Mouse (Mus musculus) liver, adult 2 months (tissue): ENCODE measurements at regions not wholly inside any gene's neighbourhood (a gene's known extent, or its start where the extent isn't known, plus 50 kb on each side); places are given as distances from the start of the nearest gene placed in this dataset.

ENCODE experiments used
- DNase-seq: peaks from one replicate; pipeline ENCODE4 v3.0.0-alpha.2; 2011; ENCODE audit warnings: low read depth, low spot score; ENCODE audit errors: extremely low read depth
- H3K27ac ChIP-seq: fragments of 200-500 bp; replicated peaks from 2 replicates; pipeline ENCODE4 v1.5.1; 2012; ENCODE audit warnings: low read depth, mild to moderate bottlenecking, control low read depth, inconsistent platforms, low read length; ENCODE audit not compliant: insufficient read depth
- H3K27me3 ChIP-seq: fragments of 200-500 bp; 2 replicates; pipeline ENCODE4 v1.6.1; 2012; ENCODE audit warnings: mild to moderate bottlenecking, moderate library complexity, low read length, inconsistent platforms; ENCODE audit not compliant: control insufficient read depth, insufficient read depth
- H3K36me3 ChIP-seq: fragments of 200-500 bp; 2 replicates; pipeline ENCODE4 v1.6.1; 2012; ENCODE audit warnings: low read length, inconsistent platforms; ENCODE audit not compliant: control insufficient read depth, insufficient read depth
- H3K4me1 ChIP-seq: fragments of 200-500 bp; 2 replicates; pipeline ENCODE4 v1.6.1; 2011; ENCODE audit warnings: low read length; ENCODE audit not compliant: control insufficient read depth, insufficient read depth
- H3K4me3 ChIP-seq: fragments of 200-500 bp; 2 replicates; pipeline ENCODE4 v1.5.1; 2011; ENCODE audit warnings: low read depth, mild to moderate bottlenecking, control low read depth, low read length, moderate library complexity; ENCODE audit not compliant: insufficient read depth
- H3K79me2 ChIP-seq: fragments of 200-500 bp; 2 replicates; pipeline ENCODE4 v1.6.1; 2012; ENCODE audit warnings: inconsistent platforms, mild to moderate bottlenecking, low read length, moderate library complexity; ENCODE audit not compliant: control insufficient read depth, insufficient read depth
- H3K9ac ChIP-seq: fragments of 200-500 bp; 2 replicates; pipeline ENCODE4 v1.6.1; 2012; ENCODE audit warnings: low read depth, mild to moderate bottlenecking, control low read depth, inconsistent platforms, low read length
- CTCF ChIP-seq: fragments of 200-500 bp; IDR thresholded peaks from 2 replicates; pipeline ENCODE4 v1.5.1; 2011; ENCODE audit warnings: low read depth, low read length, control low read depth
- POLR2A ChIP-seq: fragments of 200-500 bp; IDR thresholded peaks from 2 replicates; pipeline ENCODE4 v1.6.1; 2011; ENCODE audit warnings: low read length, control low read depth; ENCODE audit not compliant: insufficient read depth; ENCODE audit errors: extremely low read depth
- WGBS: fragments of 180-500 bp; shearing (Covaris S2); methylation state at CpG from one replicate; pipeline ENCODE4 v1.1.7; 2018; 5-methylcytosine and 5-hydroxymethylcytosine counted together

DNA sequence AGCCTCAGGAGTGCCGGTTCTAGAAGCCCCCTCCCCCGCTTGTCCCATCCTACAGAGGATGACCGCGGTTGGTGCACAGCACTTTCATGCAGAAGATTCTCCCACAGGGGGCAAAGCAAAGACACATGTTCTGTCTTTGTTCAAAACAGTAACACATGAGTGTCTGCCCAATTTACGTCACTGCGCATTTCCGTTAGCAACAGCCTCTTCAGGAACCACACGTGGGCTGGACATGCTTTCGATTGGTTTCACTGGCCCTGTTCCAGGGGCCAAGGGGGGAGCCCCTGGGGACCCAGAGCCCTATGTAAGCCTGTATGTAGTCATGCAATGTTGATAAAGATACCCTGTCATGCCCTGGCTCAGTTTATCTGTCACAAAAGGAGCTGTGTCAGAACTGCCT lies 116.2 kb upstream of the Twist2 start:
- Histone ChIP-seq H3K4me1 (no peaks in the 10 kb centered on the region), H3K27me3 (no peaks in the 10 kb centered on the region; the same call in 1 of the 2 replicates), H3K4me3 (no peak overlapping the region), H3K9ac (no peak overlapping the region), H3K27ac (no peak overlapping the region), H3K36me3 (no peaks in the 10 kb centered on the region), H3K79me2 (no peaks in the 10 kb centered on the region)
- WGBS: 84% methylated on average over 9 of the region's 9 CpGs
- DNase-seq: no peak
- TF ChIP-seq CTCF: no peak
- no peak for TF ChIP-seq POLR2A

DNA sequence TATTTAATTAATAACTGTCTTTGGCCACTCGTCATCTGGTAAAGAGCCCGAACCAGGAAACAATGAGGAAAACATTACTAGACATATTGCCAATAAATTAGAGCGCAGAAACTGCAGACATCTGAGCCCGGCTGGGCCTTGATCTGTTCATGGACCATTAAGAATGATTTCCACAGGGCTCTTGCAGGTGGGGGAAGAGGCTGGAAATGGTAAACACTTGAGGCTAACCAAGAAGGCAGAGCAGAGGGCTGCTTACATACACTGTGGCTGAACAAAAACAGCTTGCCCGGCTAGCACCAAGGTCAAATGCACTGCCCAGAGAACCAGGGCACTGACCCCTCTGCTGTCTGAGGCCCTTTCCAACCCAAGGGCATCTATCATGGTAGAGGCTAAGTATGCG lies 115.5 kb upstream of the Twist2 start:
- Histone ChIP-seq H3K4me1 (no peaks in the 10 kb centered on the region), H3K4me3 (no peak overlapping the region), H3K36me3 (no peaks in the 10 kb centered on the region), H3K27me3 (no peaks in the 10 kb centered on the region), H3K79me2 (no peaks in the 10 kb centered on the region), H3K27ac (no peak overlapping the region), H3K9ac (no peak overlapping the region)
- TF ChIP-seq CTCF: no peak
- no peak for TF ChIP-seq POLR2A
- DNase-seq: no peak
- WGBS: 81% methylated on average over 6 of the region's 6 CpGs

DNA sequence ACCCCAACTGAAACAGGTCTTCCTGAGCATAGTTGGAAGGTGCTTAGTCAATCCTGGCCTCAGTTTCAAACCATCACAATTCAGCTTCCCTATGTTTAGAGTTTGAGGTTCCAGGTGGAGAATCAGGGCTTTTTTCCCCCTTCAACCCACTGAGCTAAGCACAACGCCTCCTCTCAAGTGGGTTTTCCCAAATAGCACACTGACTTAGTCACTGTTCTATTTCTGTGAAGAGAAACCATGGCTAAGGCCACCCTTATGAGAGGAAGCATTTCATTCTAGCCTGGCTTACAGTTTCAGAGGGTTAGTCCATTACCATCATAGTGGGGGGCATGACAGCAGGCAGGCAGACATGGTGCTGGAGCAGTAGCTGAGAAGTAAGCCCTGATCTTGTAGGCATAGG lies 109.7 kb upstream of the Twist2 start:
- 86% methylated on average over 1 of the region's 1 CpGs for WGBS
- Histone ChIP-seq H3K36me3 (no peaks in the 10 kb centered on the region), H3K27me3 (no peaks in the 10 kb centered on the region), H3K4me1 (no peaks in the 10 kb centered on the region), H3K27ac (no peak overlapping the region), H3K79me2 (no peaks in the 10 kb centered on the region), H3K9ac (no peak overlapping the region), H3K4me3 (no peak overlapping the region)
- no peak for DNase-seq
- no peak for TF ChIP-seq POLR2A
- TF ChIP-seq CTCF: no peak

DNA sequence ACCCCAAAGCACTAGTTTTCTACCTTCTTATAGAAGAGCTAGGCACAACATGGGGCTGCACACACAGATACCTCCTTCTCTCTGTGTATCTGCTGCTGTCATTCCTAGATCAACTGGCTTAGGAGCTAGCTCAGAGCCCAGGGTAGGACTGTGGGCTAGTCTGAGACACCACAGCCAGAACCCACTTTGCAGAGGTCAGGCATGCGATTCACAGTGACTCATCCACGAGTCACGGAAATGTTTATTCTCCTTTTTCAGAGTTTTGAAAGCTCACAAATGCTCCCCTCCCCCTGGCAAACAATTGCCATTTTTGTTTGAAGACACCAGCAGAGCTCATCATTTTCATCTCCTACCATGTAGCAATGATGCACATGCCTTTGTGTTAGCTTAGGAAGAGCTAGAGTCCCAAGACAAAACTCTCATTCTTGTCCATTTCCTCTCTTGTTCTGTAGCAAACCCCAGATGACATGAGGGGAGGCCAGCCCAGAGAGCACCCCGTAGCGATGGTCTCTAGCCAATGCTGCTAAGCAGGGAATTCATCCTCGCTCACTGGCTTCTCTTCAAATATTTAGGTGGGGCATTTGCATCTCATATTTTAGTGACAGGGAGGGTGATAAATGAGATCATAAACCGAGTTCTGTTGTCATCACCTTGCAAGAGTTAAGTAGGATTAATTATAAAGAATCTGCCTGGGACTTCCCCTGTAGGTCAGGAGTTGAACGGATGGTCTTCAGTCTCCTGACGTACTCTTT lies 108.4 kb upstream of the Twist2 start:
- H3K27me3 ChIP-seq: no peaks in the 10 kb centered on the region
- H3K79me2 ChIP-seq: no peaks in the 10 kb centered on the region
- no peak overlapping the region for H3K27ac ChIP-seq
- H3K9ac ChIP-seq: no peak overlapping the region
- H3K4me1 ChIP-seq: no peaks in the 10 kb centered on the region
- TF ChIP-seq CTCF (no peak), POLR2A (no peak)
- no peak overlapping the region for H3K4me3 ChIP-seq
- whole genome bisulfite sequencing: 80% methylated on average over 9 of the region's 9 CpGs
- DNase-seq: no peak
- H3K36me3 ChIP-seq: no peaks in the 10 kb centered on the region

DNA sequence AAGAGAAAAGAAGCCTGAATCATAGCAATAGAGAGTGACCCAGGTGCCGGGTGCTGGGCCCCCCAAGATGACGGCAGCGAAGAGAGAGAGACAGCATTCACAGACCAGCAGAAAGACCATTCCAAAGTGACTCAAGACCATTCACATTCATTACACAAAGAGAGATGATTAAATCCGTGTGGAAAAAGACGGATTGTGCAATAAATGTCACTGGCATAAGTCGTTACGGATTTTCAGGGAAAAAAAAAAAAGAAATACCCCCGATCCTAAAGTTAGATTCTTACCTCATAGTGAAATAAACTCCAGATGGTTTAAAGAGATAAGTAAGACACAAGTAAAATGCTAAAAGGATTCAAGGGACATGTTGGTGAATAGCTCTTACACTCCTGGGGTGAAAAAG lies 104.2 kb upstream of the Twist2 start:
- Histone ChIP-seq H3K27me3 (no peaks in the 10 kb centered on the region), H3K36me3 (no peaks in the 10 kb centered on the region), H3K4me1 (no peaks in the 10 kb centered on the region), H3K4me3 (no peak overlapping the region), H3K9ac (no peak overlapping the region), H3K27ac (no peak overlapping the region), H3K79me2 (no peaks in the 10 kb centered on the region)
- WGBS: 81% methylated on average over 8 of the region's 8 CpGs
- DNase-seq: no peak
- TF ChIP-seq CTCF: no peak
- TF ChIP-seq POLR2A: no peak

DNA sequence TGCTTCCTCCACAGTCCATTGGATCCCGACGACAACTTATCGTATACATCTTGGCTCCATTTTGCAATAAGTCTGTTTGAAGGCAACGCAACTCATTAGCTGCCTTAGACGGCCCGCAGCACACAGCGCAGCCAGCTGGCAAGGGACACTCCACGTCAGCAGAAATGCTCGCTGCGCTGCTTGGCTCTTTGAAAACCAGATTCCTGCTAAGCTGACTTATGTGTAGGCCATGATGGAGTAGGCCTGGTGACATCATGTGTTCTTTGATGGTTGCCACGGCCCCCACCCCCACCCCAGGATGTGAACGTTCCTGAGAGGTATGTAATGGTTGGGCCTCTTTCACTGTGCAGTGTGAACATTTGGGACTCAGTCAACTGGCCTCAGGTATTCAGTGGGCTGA lies 99.8 kb upstream of the Twist2 start:
- DNase-seq: no peak
- Histone ChIP-seq H3K9ac (no peak overlapping the region), H3K27ac (no peak overlapping the region), H3K4me3 (no peak overlapping the region), H3K36me3 (no peaks in the 10 kb centered on the region), H3K4me1 (no peaks in the 10 kb centered on the region), H3K27me3 (no peaks in the 10 kb centered on the region), H3K79me2 (no peaks in the 10 kb centered on the region)
- TF ChIP-seq CTCF: no peak
- no peak for TF ChIP-seq POLR2A
- 90% methylated on average over 12 of the region's 12 CpGs for WGBS
